Comparison of ENCODE assay signal across 9 mouse cellular contexts in genomic region chr8:123884721-123885565, GRCm38 (mm10). TPM values are rescaled to one million over a fixed set of nuclear protein-coding genes. Genes with fewer than 3 reads are reported as not detected.
DNase-seq lines count a peak whose midpoint lies in the region; ATAC-seq and TF ChIP-seq lines count a peak whose summit lies in the region.
"Had no signal": no experiment of that assay in that cellular context is flagged by ENCODE, and none has a peak within 500 bp of the region (broad histone marks: within the 10 kb centered on the region; RNA-seq: fewer than 3 reads in every experiment).

No protein-coding gene starts in this region.

- no peak for TF ChIP-seq EP300 in heart, postnatal 0 days (IDR thresholded peaks at IDR 0.05; ENCODE audit: low read depth)

- H3K27ac ChIP-seq in heart, postnatal 0 days (ENCODE audit: low read depth), result no peak overlapping the region
- H3K27ac ChIP-seq: liver, embryonic 14.5 days had no signal

- no peaks in the 10 kb centered on the region for H3K36me3 ChIP-seq in heart, postnatal 0 days (replicated peaks; ENCODE audit: control insufficient read depth, insufficient read depth, low read length)

- TF ChIP-seq CTCF in heart, postnatal 0 days (IDR thresholded peaks at IDR 0.05; ENCODE audit: low read depth), result no peak

- H3K9ac ChIP-seq in heart, postnatal 0 days (replicated peaks; ENCODE audit: low read depth, low read length), result no peak overlapping the region
- H3K9ac ChIP-seq: liver, embryonic 14.5 days had no signal

- no peaks in the 10 kb centered on the region; the same call in none of the 2 replicates for H3K27me3 ChIP-seq in heart, postnatal 0 days (ENCODE audit: control insufficient read depth, insufficient read depth, low read length)

- no peaks in the 10 kb centered on the region for H3K9me3 ChIP-seq in heart, postnatal 0 days (replicated peaks; ENCODE audit: control insufficient read depth, low read length)

- no peak for DNase-seq in heart, postnatal 0 days (ENCODE audit: low spot score)
- DNase-seq in heart, postnatal 36 days, result no peak
- DNase-seq in cerebellum, postnatal 25 days, result peak; percentile 53 to 66
- DNase-seq in left cerebral cortex, postnatal 4 days, result peak; percentile 34
- peak; percentile 82 for DNase-seq in right cerebral cortex, postnatal 25 days
- DNase-seq in thymus, postnatal 10 days (ENCODE audit: low spot score in 2 of 2), result no peak

- intact Hi-C loops in heart, postnatal 36 days (cut with DNase I), result no loop called here
- intact Hi-C loops in left cerebral cortex, postnatal 4 days (cut with DNase I), result loop anchor here (5.0 kb wide), 1 partner anchor 38 kb away; no protein-coding TSS in a partner anchor

- peaks cover 7% of the 10 kb centered on the region; the same call in 1 of the 2 replicates for H3K4me1 ChIP-seq in heart, postnatal 0 days (ENCODE audit: control insufficient read depth, insufficient read depth)

- H3K4me2 ChIP-seq in heart, postnatal 0 days (ENCODE audit: low read depth, low read length), result no peak overlapping the region

- WGBS in heart, postnatal 0 days, result 9% methylated on average over 14 of the region's 14 CpGs

- H3K4me3 ChIP-seq in heart, postnatal 0 days (ENCODE audit: low read depth, low read length), result no peak overlapping the region

- peak; percentile 55 for ATAC-seq in heart, postnatal 0 days (ENCODE audit: insufficient read depth, low read depth)
- ATAC-seq in granulocyte monocyte progenitor cell, adult 5-6 weeks (replicated peaks; ENCODE audit: poor library complexity, severe bottlenecking), result 0 out of 2 replicates have a peak, but pooled peaks have one; percentile 25
- no peak for ATAC-seq in megakaryocyte-erythroid progenitor cell, adult 5-6 weeks (replicated peaks; ENCODE audit: low FRiP score, low TSS enrichment, poor library complexity, severe bottlenecking)

RNA-seq across cellular contexts. Expression of gene Acta1, which starts 9.6 kb away (rescaled TPM):
- total RNA-seq in heart, postnatal 0 days (2014; rRNA removed; ENCODE audit: low replicate concordance), result 180 and 491 TPM in 2 replicates
- polyA plus RNA-seq in heart, postnatal 0 days (2015; fragmentation: Nextera tagmentation; extraction: Ambion mirVana), result 120 and 149 TPM in 2 replicates
- total RNA-seq in heart, postnatal 36 days (2021), result 100 to 1,000 TPM; 656 to 855 TPM
- not detected in 2 replicates for total RNA-seq in granulocyte monocyte progenitor cell, adult 5-6 weeks (2014; fragmentation: Nextera tagmentation)
- total RNA-seq in granulocyte monocyte progenitor cell, adult 5-6 weeks (2017), result not detected in 2 replicates
- total RNA-seq in left cerebral cortex, postnatal 4 days (2021), result 1 to 10 TPM; 5.5 to 7.1 TPM
- total RNA-seq in megakaryocyte-erythroid progenitor cell, adult 5-6 weeks (2014; fragmentation: Nextera tagmentation), result not detected in 2 replicates
- total RNA-seq in megakaryocyte-erythroid progenitor cell, adult 5-6 weeks (2017), result not detected in 2 replicates

RNA-seq across cellular contexts. Expression of gene Ccsap, which starts 24.9 kb away (rescaled TPM):
- 5.1 and 6.3 TPM in 2 replicates for total RNA-seq in heart, postnatal 0 days (2014; rRNA removed; ENCODE audit: low replicate concordance)
- polyA plus RNA-seq in heart, postnatal 0 days (2015; fragmentation: Nextera tagmentation; extraction: Ambion mirVana), result 1.2 TPM in 2 replicates
- total RNA-seq in heart, postnatal 36 days (2021), result 1 to 10 TPM; 1.3 to 1.6 TPM
- total RNA-seq in granulocyte monocyte progenitor cell, adult 5-6 weeks (2014; fragmentation: Nextera tagmentation), result 4.4 and 4.8 TPM in 2 replicates
- 5.1 and 5.3 TPM in 2 replicates for total RNA-seq in granulocyte monocyte progenitor cell, adult 5-6 weeks (2017)
- 10 to 100 TPM; 21.5 to 25.8 TPM for total RNA-seq in left cerebral cortex, postnatal 4 days (2021)
- total RNA-seq in megakaryocyte-erythroid progenitor cell, adult 5-6 weeks (2014; fragmentation: Nextera tagmentation), result 7.9 and 11.6 TPM in 2 replicates
- 11.2 and 12.4 TPM in 2 replicates for total RNA-seq in megakaryocyte-erythroid progenitor cell, adult 5-6 weeks (2017)

Comparison
In these comparisons a context has a peak if more than half of its experiments do, and no peak if none do; other contexts are left out.
1. DNase-seq: peak in cerebellum, postnatal 25 days (2 of 2), left cerebral cortex, postnatal 4 days (single experiment) and right cerebral cortex, postnatal 25 days (single experiment); none in heart, postnatal 0 days (single experiment), heart, postnatal 36 days (0 of 2) and thymus, postnatal 10 days (0 of 2).
2. RNA of gene Acta1, which starts 9.6 kb away (total RNA-seq): 656 to 855 TPM in heart, postnatal 36 days and 180 to 491 TPM in heart, postnatal 0 days; 5.5 to 7.1 TPM in left cerebral cortex, postnatal 4 days, not detected in granulocyte monocyte progenitor cell, adult 5-6 weeks and not detected in megakaryocyte-erythroid progenitor cell, adult 5-6 weeks; every median in the first group is over 10 times any median in the second.